Mouse (Mus musculus): ENCODE measurements around the gene Prpf4b.
"Not testable (repeated sequence)": the region's sequence is repeated elsewhere in the genome, so short reads cannot be mapped to it uniquely, and the experiment has no call there.

The Prpf4b gene

GRCm38 (mm10) chr13:34875166-34875710, at the start of gene Prpf4b:
TSS of gene Prpf4b (plus strand) at chr13:34875302.
- DNase-seq, result peak; percentile 92

GRCm38 (mm10) chr13:34826760-34827690, 48.1 kb upstream of the Prpf4b start:
- no peak for DNase-seq

- DNase-seq, result no peak
Measured at GRCm38 (mm10) chr13:34827988-34828882, 46.9 kb upstream of the Prpf4b start.

GRCm38 (mm10) chr13:34842851-34843250, 32.3 kb upstream of the Prpf4b start:
- no peak for DNase-seq

- no peak for DNase-seq
Measured at GRCm38 (mm10) chr13:34850759-34851158, 24.3 kb upstream of the Prpf4b start.

- DNase-seq, result no peak
Measured at GRCm38 (mm10) chr13:34851191-34851784, 23.8 kb upstream of the Prpf4b start.

GRCm38 (mm10) chr13:34857526-34857925, 17.6 kb upstream of the Prpf4b start:
- DNase-seq, result no peak

GRCm38 (mm10) chr13:34859406-34859805, 15.7 kb upstream of the Prpf4b start:
- DNase-seq, result no peak

- not testable (repeated sequence) for DNase-seq
Measured at GRCm38 (mm10) chr13:34861166-34861565, 13.9 kb upstream of the Prpf4b start.

GRCm38 (mm10) chr13:34864420-34865169, 10.5 kb upstream of the Prpf4b start:
- DNase-seq, result peak; percentile 72

- DNase-seq, result peak; percentile 94
Measured at GRCm38 (mm10) chr13:34873801-34874681, 1.1 kb upstream of the Prpf4b start.

- peak; percentile 66 for DNase-seq
Measured at GRCm38 (mm10) chr13:34874736-34875135, 366 bp upstream of the Prpf4b start.

GRCm38 (mm10) chr13:34875741-34876445, 791 bp downstream of the Prpf4b start:
- DNase-seq, result no peak

- no peak for DNase-seq
Measured at GRCm38 (mm10) chr13:34876481-34876880, 1.4 kb downstream of the Prpf4b start.

GRCm38 (mm10) chr13:34892871-34893270, 17.8 kb downstream of the Prpf4b start:
- DNase-seq, result no peak

GRCm38 (mm10) chr13:34914614-34915013, 39.5 kb downstream of the Prpf4b start:
- no peak for DNase-seq

- no peak for DNase-seq
Measured at GRCm38 (mm10) chr13:34916520-34917167, 41.5 kb downstream of the Prpf4b start.

GRCm38 (mm10) chr13:34924210-34924609, 49.1 kb downstream of the Prpf4b start, which contains the start of the genes Fam217a and 4933417A18Rik:
TSS of gene Fam217a (minus strand) at chr13:34924310.
TSS of gene 4933417A18Rik (plus strand) at chr13:34924409.
- no peak for DNase-seq

GRCm38 (mm10) chr13:34934931-34935644, 60.0 kb downstream of the Prpf4b start:
- DNase-seq, result no peak

Data from cerebellum, adult 9-10 months (tissue).